Mouse (Mus musculus) spleen, adult 2 months (tissue): ENCODE results near the gene Gm10197.

Source experiments
- CTCF ChIP-seq: fragments of 200-500 bp; IDR thresholded peaks from 2 replicates; pipeline ENCODE4 v1.5.1; 2011; ENCODE audit warnings: mild to moderate bottlenecking, inconsistent platforms; ENCODE audit not compliant: insufficient read depth, insufficient read length, insufficient replicate concordance; ENCODE audit errors: extremely low read depth
- POLR2A ChIP-seq: fragments of 200-500 bp; IDR thresholded peaks from 2 replicates; pipeline ENCODE4 v1.6.1; 2011; ENCODE audit warnings: low read depth, low read length, inconsistent platforms

DNA sequence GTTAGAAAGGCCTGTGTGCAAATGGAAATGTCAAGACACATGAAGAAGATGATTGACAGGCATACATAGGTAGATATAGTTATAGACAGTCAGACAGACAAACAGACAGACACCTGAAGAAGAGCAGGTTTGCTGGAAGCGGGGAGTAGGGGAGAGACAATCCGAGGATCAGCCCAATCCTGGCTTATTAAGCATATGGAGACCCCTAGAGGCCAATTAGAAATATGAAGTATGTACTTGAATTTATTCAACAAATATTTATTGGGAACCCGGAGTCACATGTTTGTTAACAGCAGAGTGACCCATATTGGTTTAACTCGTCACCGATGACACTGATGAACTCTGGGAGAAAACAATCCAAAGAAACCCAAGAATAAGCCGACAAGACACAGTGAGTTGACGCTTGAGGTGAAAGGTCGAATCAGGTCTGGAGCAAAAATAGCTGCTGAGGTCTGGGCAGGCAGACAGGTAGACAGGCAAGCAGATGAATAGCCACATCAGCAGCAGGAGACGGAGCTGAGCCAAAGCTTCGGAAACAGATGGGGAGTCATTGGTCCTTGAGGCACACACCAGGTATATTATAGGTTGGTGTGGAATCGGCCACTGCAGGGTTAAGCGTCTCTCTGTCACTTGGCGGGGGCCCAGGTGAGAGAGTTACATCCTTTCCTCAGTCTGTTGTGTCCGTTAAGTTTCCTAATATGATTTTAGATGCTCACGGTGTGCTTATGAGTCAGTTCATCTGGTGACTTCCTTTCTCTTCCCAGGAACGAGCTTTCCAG is 29.0 kb upstream of the Gm10197 start:
- TF ChIP-seq POLR2A (no peak), CTCF (no peak)
